Mouse (Mus musculus): Measurements from ENCODE around the gene Aimp1. TPM values are rescaled to one million over a fixed set of nuclear protein-coding genes. Genes with fewer than 3 reads are reported as not detected.

Gene Aimp1
- 69.2 and 70.5 TPM in 2 replicates for polyA plus RNA-seq (2015; fragmentation: Nextera tagmentation; extraction: Ambion mirVana)

GRCm38 (mm10) chr3:132684231-132684928 lies at the start of gene Aimp1:
Aimp1 (minus strand) TSS chr3:132684370.
- Histone ChIP-seq H3K9ac (peak within 1 kb of the TSS; percentile 82), H3K4me1 (peaks cover 16% of the 10 kb centered on the region), H3K27ac (peak within 1 kb of the TSS; percentile 97), H3K4me3 (replicated peaks) (peak within 1 kb of the TSS; percentile 91), H3K9me3 (replicated peaks) (no peaks in the 10 kb centered on the region), H3K36me3 (peaks cover 14% of the 10 kb centered on the region), H3K4me2 (peak within 1 kb of the TSS; percentile 69), H3K27me3 (no peaks in the 10 kb centered on the region)
- 2% methylated on average over 27 of the region's 27 CpGs for WGBS
- ATAC-seq (replicated peaks; ENCODE audit: low FRiP score): no peak

GRCm38 (mm10) chr3:132724326-132724725 lies 40.2 kb upstream of the Aimp1 start:
- no peaks in the 10 kb centered on the region for H3K27me3 ChIP-seq
- no peak for ATAC-seq (replicated peaks; ENCODE audit: low FRiP score)
- no peak overlapping the region for H3K4me2 ChIP-seq
- no peak overlapping the region for H3K9ac ChIP-seq
- H3K27ac ChIP-seq: no peak overlapping the region
- 68% methylated on average over 3 of the region's 3 CpGs for WGBS
- no peak overlapping the region for H3K4me3 ChIP-seq (replicated peaks)
- H3K36me3 ChIP-seq: peaks cover 48% of the 10 kb centered on the region
- no peaks in the 10 kb centered on the region for H3K4me1 ChIP-seq
- no peaks in the 10 kb centered on the region for H3K9me3 ChIP-seq (replicated peaks)

GRCm38 (mm10) chr3:132717316-132717715 lies 33.1 kb upstream of the Aimp1 start:
- Histone ChIP-seq H3K27ac (no peak overlapping the region), H3K4me2 (no peak overlapping the region), H3K36me3 (peaks cover 17% of the 10 kb centered on the region), H3K4me3 (replicated peaks) (no peak overlapping the region), H3K4me1 (no peaks in the 10 kb centered on the region), H3K27me3 (no peaks in the 10 kb centered on the region), H3K9ac (no peak overlapping the region), H3K9me3 (replicated peaks) (no peaks in the 10 kb centered on the region)
- ATAC-seq (replicated peaks; ENCODE audit: low FRiP score): no peak
- 95% methylated on average over 4 of the region's 4 CpGs for WGBS

GRCm38 (mm10) chr3:132713913-132714312 lies 29.7 kb upstream of the Aimp1 start:
- Histone ChIP-seq H3K4me1 (no peaks in the 10 kb centered on the region), H3K36me3 (peaks cover 9% of the 10 kb centered on the region; the same call in 1 of the 2 replicates), H3K4me2 (no peak overlapping the region), H3K9ac (no peak overlapping the region), H3K4me3 (replicated peaks) (no peak overlapping the region), H3K27ac (no peak overlapping the region), H3K27me3 (no peaks in the 10 kb centered on the region), H3K9me3 (replicated peaks) (no peaks in the 10 kb centered on the region)
- 27% methylated on average over 5 of the region's 5 CpGs for WGBS
- peak; percentile 98 for ATAC-seq (replicated peaks; ENCODE audit: low FRiP score)

GRCm38 (mm10) chr3:132706977-132707376 lies 22.8 kb upstream of the Aimp1 start:
- Histone ChIP-seq H3K27me3 (no peaks in the 10 kb centered on the region), H3K27ac (no peak overlapping the region), H3K9me3 (replicated peaks) (no peaks in the 10 kb centered on the region), H3K36me3 (peaks cover 11% of the 10 kb centered on the region; the same call in 1 of the 2 replicates), H3K4me1 (no peaks in the 10 kb centered on the region), H3K4me2 (no peak overlapping the region), H3K9ac (no peak overlapping the region), H3K4me3 (replicated peaks) (no peak overlapping the region)
- no peak for ATAC-seq (replicated peaks; ENCODE audit: low FRiP score)
- 90% methylated on average over 4 of the region's 4 CpGs for WGBS

- Histone ChIP-seq H3K4me2 (no peak overlapping the region), H3K27ac (no peak overlapping the region), H3K9ac (no peak overlapping the region), H3K4me1 (0 out of 2 replicates have a peak, but pooled peaks cover under 1% of the 10 kb centered on the region), H3K27me3 (no peaks in the 10 kb centered on the region), H3K4me3 (replicated peaks) (no peak overlapping the region), H3K36me3 (0 out of 2 replicates have a peak, but pooled peaks cover 4% of the 10 kb centered on the region), H3K9me3 (replicated peaks) (no peaks in the 10 kb centered on the region)
- no peak for ATAC-seq (replicated peaks; ENCODE audit: low FRiP score)
- 88% methylated on average over 3 of the region's 3 CpGs for WGBS
Measured at GRCm38 (mm10) chr3:132704216-132704615, 20.0 kb upstream of the Aimp1 start.

GRCm38 (mm10) chr3:132701368-132701767 lies 17.2 kb upstream of the Aimp1 start:
- Histone ChIP-seq H3K27me3 (no peaks in the 10 kb centered on the region), H3K27ac (no peak overlapping the region)
- ATAC-seq (replicated peaks; ENCODE audit: low FRiP score): no peak

GRCm38 (mm10) chr3:132683447-132684230 lies 531 bp downstream of the Aimp1 start, which contains the start of gene Tbck:
Tbck (plus strand) TSS chr3:132684144.
- H3K9me3 ChIP-seq (replicated peaks): no peaks in the 10 kb centered on the region
- H3K36me3 ChIP-seq: peaks cover 12% of the 10 kb centered on the region
- peak within 1 kb of the TSS; percentile 91 for H3K4me3 ChIP-seq (replicated peaks)
- peak; percentile 97 for ATAC-seq (replicated peaks; ENCODE audit: low FRiP score)
- peak within 1 kb of the TSS; percentile 69 for H3K4me2 ChIP-seq
- peak within 1 kb of the TSS; percentile 82 for H3K9ac ChIP-seq
- WGBS: under 1% methylated on average over 42 of the region's 42 CpGs
- H3K27ac ChIP-seq: peak within 1 kb of the TSS; percentile 97
- no peaks in the 10 kb centered on the region for H3K27me3 ChIP-seq
- peaks cover 16% of the 10 kb centered on the region for H3K4me1 ChIP-seq

More at GRCm38 (mm10) chr3:132701368-132701767, 17.2 kb upstream of the Aimp1 start:
- Histone ChIP-seq H3K4me3 (replicated peaks) (no peak overlapping the region), H3K9ac (no peak overlapping the region), H3K4me1 (0 out of 2 replicates have a peak, but pooled peaks cover 2% of the 10 kb centered on the region), H3K9me3 (replicated peaks) (no peaks in the 10 kb centered on the region), H3K4me2 (no peak overlapping the region), H3K36me3 (0 out of 2 replicates have a peak, but pooled peaks cover 3% of the 10 kb centered on the region)
- 77% methylated on average over 3 of the region's 3 CpGs for WGBS

- 89% methylated on average over 2 of the region's 2 CpGs for WGBS
Measured at GRCm38 (mm10) chr3:132677494-132677893, 6.7 kb downstream of the Aimp1 start.

GRCm38 (mm10) chr3:132655955-132656354 lies 28.2 kb downstream of the Aimp1 start:
- Histone ChIP-seq H3K9me3 (replicated peaks) (no peaks in the 10 kb centered on the region), H3K4me1 (no peaks in the 10 kb centered on the region), H3K9ac (no peak overlapping the region), H3K4me3 (replicated peaks) (no peak overlapping the region), H3K36me3 (peaks cover 28% of the 10 kb centered on the region), H3K27me3 (no peaks in the 10 kb centered on the region), H3K4me2 (no peak overlapping the region), H3K27ac (peak overlapping the region; percentile 13; the same call in 1 of the 2 replicates)
- WGBS: 77% methylated on average over 2 of the region's 2 CpGs
- peak; percentile 77 for ATAC-seq (replicated peaks; ENCODE audit: low FRiP score)

More at GRCm38 (mm10) chr3:132677494-132677893, 6.7 kb downstream of the Aimp1 start:
- Histone ChIP-seq H3K4me2 (no peak overlapping the region), H3K4me3 (replicated peaks) (no peak overlapping the region), H3K36me3 (peaks cover 35% of the 10 kb centered on the region), H3K4me1 (peaks cover under 1% of the 10 kb centered on the region), H3K27me3 (no peaks in the 10 kb centered on the region), H3K27ac (no peak overlapping the region), H3K9ac (no peak overlapping the region), H3K9me3 (replicated peaks) (no peaks in the 10 kb centered on the region)
- no peak for ATAC-seq (replicated peaks; ENCODE audit: low FRiP score)

GRCm38 (mm10) chr3:132653959-132654358 lies 30.2 kb downstream of the Aimp1 start:
- Histone ChIP-seq H3K4me1 (no peaks in the 10 kb centered on the region), H3K36me3 (peaks cover 8% of the 10 kb centered on the region), H3K27ac (no peak overlapping the region), H3K4me2 (no peak overlapping the region), H3K27me3 (no peaks in the 10 kb centered on the region), H3K9me3 (replicated peaks) (no peaks in the 10 kb centered on the region), H3K9ac (no peak overlapping the region), H3K4me3 (replicated peaks) (no peak overlapping the region)
- 88% methylated on average over 7 of the region's 7 CpGs for WGBS
- ATAC-seq (replicated peaks; ENCODE audit: low FRiP score): no peak

- Histone ChIP-seq H3K4me2 (no peak overlapping the region), H3K9me3 (replicated peaks) (no peaks in the 10 kb centered on the region), H3K27ac (no peak overlapping the region), H3K4me1 (no peaks in the 10 kb centered on the region), H3K4me3 (replicated peaks) (no peak overlapping the region), H3K36me3 (0 out of 2 replicates have a peak, but pooled peaks cover 2% of the 10 kb centered on the region), H3K9ac (no peak overlapping the region), H3K27me3 (no peaks in the 10 kb centered on the region)
- ATAC-seq (replicated peaks; ENCODE audit: low FRiP score): no peak
- 81% methylated on average over 3 of the region's 3 CpGs for WGBS
Measured at GRCm38 (mm10) chr3:132651776-132652175, 32.4 kb downstream of the Aimp1 start.
